Mouse (Mus musculus) inflammation-experienced regulatory T-cells, adult 6 months (primary cell): Measurements from ENCODE around the gene Olfr1164. TPM values are rescaled to one million over a fixed set of nuclear protein-coding genes. Genes with fewer than 3 reads are reported as not detected.

Experiments
- ATAC-seq: one replicate; pipeline ENCODE4 v1.8.0; 2017
- polyA plus RNA-seq, 3 experiments: library from polyadenylated mRNA; unstranded; fragments of 100-300 nt; shearing (Covaris generic); gene quantifications; one replicate each; pipeline ENCODE4 v1.2.1; 2017

Olfr1164 gene
- polyA plus RNA-seq, result not detected

GRCm38 (mm10) chr2:88093866-88094265 lies at the start of gene Olfr1164:
TSS of gene Olfr1164 (minus strand) at chr2:88093966.
- no peak for ATAC-seq

GRCm38 (mm10) chr2:88128172-88128571 lies 34.4 kb upstream of the Olfr1164 start, which contains the start of gene Olfr1166:
TSS of gene Olfr1166 (minus strand) at chr2:88128272.
- ATAC-seq, result no peak

GRCm38 (mm10) chr2:88071730-88072129 lies 22.0 kb downstream of the Olfr1164 start, which contains the start of gene Olfr1163:
TSS of gene Olfr1163 (minus strand) at chr2:88071830.
- no peak for ATAC-seq

GRCm38 (mm10) chr2:88063587-88063986 lies 30.2 kb downstream of the Olfr1164 start:
- no peak for ATAC-seq

DNA sequence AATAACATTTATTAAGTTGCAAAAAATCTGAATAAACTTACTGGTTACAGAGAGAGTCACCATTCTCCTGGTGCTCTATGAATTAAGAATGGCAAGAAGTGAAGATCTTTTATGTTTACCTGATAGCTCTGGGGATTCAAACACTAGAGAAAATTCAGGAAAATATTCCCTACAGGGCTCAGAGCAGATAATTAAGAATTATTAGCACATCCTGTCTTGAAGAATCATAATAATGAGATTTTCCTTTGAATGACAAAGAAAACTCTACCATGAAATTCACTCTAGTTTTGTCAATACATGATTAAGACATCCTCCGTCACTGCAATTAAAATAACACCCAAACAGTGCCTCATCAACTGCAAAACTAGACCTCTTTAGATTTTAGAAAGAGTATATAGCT lies 42.7 kb downstream of the Olfr1164 start, which contains the start of gene Olfr1162:
TSS of gene Olfr1162 (minus strand) at position 101 of the 400 bp plus-strand sequence.
- no peak for ATAC-seq

Other genes starting within 250 kb of the Olfr1164 start
- not detected for gene Olfr1150-ps1, start 250.0 kb downstream of the Olfr1164 start, polyA plus RNA-seq
- gene Olfr1151, start 238.1 kb downstream of the Olfr1164 start, polyA plus RNA-seq, result not detected
- gene Olfr1152, start 227.5 kb downstream of the Olfr1164 start, polyA plus RNA-seq, result not detected
- gene Olfr1153, start 199.0 kb downstream of the Olfr1164 start, polyA plus RNA-seq, result not detected
- not detected for gene Olfr1154, start 188.8 kb downstream of the Olfr1164 start, polyA plus RNA-seq
- not detected for gene Olfr1155, start 148.8 kb downstream of the Olfr1164 start, polyA plus RNA-seq
- gene Olfr1156, start 140.9 kb downstream of the Olfr1164 start, polyA plus RNA-seq, result under 1 TPM in 1 of 3 experiments, not detected in 2; 0.23 TPM
- gene Olfr1157, start 125.7 kb downstream of the Olfr1164 start, polyA plus RNA-seq, result not detected
- not detected for gene Olfr74, start 119.3 kb downstream of the Olfr1164 start, polyA plus RNA-seq
- gene Olfr1158, start 103.9 kb downstream of the Olfr1164 start, polyA plus RNA-seq, result not detected
- gene Olfr1160, start 85.7 kb downstream of the Olfr1164 start, polyA plus RNA-seq, result not detected
- not detected for gene Olfr1161, start 71.2 kb downstream of the Olfr1164 start, polyA plus RNA-seq
- gene Olfr73, start 56.3 kb downstream of the Olfr1164 start, polyA plus RNA-seq, result not detected
- gene Olfr1162, start 42.8 kb downstream of the Olfr1164 start, polyA plus RNA-seq, result not detected
- not detected for gene Olfr1163, start 22.1 kb downstream of the Olfr1164 start, polyA plus RNA-seq
- not detected for gene Olfr1166, start 34.3 kb upstream of the Olfr1164 start, polyA plus RNA-seq
- gene Olfr1167, start 61.2 kb upstream of the Olfr1164 start, polyA plus RNA-seq, result under 1 TPM in 1 of 3 experiments, not detected in 2; 0.15 TPM
- gene Olfr1168, start 87.9 kb upstream of the Olfr1164 start, polyA plus RNA-seq, result under 1 TPM in 1 of 3 experiments, not detected in 2; 0.38 TPM
- not detected for gene Olfr1170, start 134.4 kb upstream of the Olfr1164 start, polyA plus RNA-seq
- under 1 TPM in 1 of 3 experiments, not detected in 2; 0.16 TPM for gene Olfr1173, start 185.9 kb upstream of the Olfr1164 start, polyA plus RNA-seq
- not detected for gene Olfr1174-ps, start 221.2 kb upstream of the Olfr1164 start, polyA plus RNA-seq
- under 1 TPM; 0.09 to 0.10 (median 0.09) TPM for gene Olfr1175-ps, start 233.2 kb upstream of the Olfr1164 start, polyA plus RNA-seq
- not detected for gene Olfr1176, start 242.8 kb upstream of the Olfr1164 start, polyA plus RNA-seq